Mouse (Mus musculus) bone marrow, adult 2 months (tissue): ENCODE measurements around the gene Cmtm2b.

ENCODE experiments used
- CTCF ChIP-seq: fragments of 200-500 bp; IDR thresholded peaks from 2 replicates; pipeline ENCODE4 v1.5.1; 2011; ENCODE audit warnings: low read length, control low read depth; ENCODE audit not compliant: control insufficient read depth, insufficient read depth
- POLR2A ChIP-seq: fragments of 200-500 bp; IDR thresholded peaks from 2 replicates; pipeline ENCODE4 v1.6.1; 2011; ENCODE audit warnings: low read depth, mild to moderate bottlenecking, control low read depth, low read length, borderline replicate concordance; ENCODE audit not compliant: control insufficient read depth

DNA sequence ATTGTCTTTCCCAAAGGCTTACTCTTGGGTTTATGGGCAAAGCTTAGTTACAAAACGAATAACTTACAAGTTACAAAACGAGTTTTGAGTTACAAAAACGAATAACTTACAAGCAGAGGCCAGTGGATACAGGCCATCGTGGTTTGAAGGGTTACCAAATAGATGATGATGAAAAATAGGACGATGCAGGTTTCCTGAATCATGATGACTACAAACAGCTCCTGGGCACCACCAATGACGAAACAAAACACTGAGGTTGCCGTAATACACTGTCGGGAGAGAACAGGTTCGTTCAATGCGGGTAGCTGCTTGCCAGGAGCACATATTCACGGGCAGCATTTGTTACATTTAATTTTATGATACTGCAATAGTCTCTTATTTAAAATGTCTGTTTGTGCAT lies 17.1 kb upstream of the Cmtm2b start:
- TF ChIP-seq POLR2A: no peak
- no peak for TF ChIP-seq CTCF
